Mouse (Mus musculus): ENCODE measurements around the gene Ecm1. TPM values are rescaled to one million over a fixed set of nuclear protein-coding genes. Genes with fewer than 3 reads are reported as not detected.

The Ecm1 gene
- 15.6 and 15.7 TPM in 2 replicates for polyA plus RNA-seq (2012; rRNA removed)

- TF ChIP-seq CTCF (IDR thresholded peaks at IDR 0.05; ENCODE audit: extremely low read depth, insufficient read depth, low read length) (no peak), POLR2A (IDR thresholded peaks at IDR 0.05; ENCODE audit: extremely low read depth, insufficient read depth, low read length) (peak; percentile 69)
- Histone ChIP-seq H3K4me1 (ENCODE audit: control insufficient read depth, insufficient read depth, low read length) (peaks cover 2% of the 10 kb centered on the region; the same call in 1 of the 2 replicates), H3K4me3 (ENCODE audit: insufficient read depth, low read length) (no peak within 1 kb of the TSS), H3K27ac (ENCODE audit: insufficient read depth, low read length) (no peak within 1 kb of the TSS)
These were observed at the start of gene Ecm1 for GRCm38 (mm10) chr3:95739353-95740104. Gene Ecm1 (minus strand): TSS chr3:95739569.

- no peak overlapping the region for H3K27ac ChIP-seq (ENCODE audit: insufficient read depth, low read length)
- no peak overlapping the region for H3K4me3 ChIP-seq (ENCODE audit: insufficient read depth, low read length)
- no peaks in the 10 kb centered on the region for H3K4me1 ChIP-seq (ENCODE audit: control insufficient read depth, insufficient read depth, low read length)
- TF ChIP-seq CTCF (IDR thresholded peaks at IDR 0.05; ENCODE audit: extremely low read depth, insufficient read depth, low read length) = no peak
- TF ChIP-seq POLR2A (IDR thresholded peaks at IDR 0.05; ENCODE audit: extremely low read depth, insufficient read depth, low read length) = no peak
These were observed 46.1 kb upstream of the Ecm1 start for GRCm38 (mm10) chr3:95785501-95785900.

GRCm38 (mm10) chr3:95771985-95772384, 32.6 kb upstream of the Ecm1 start:
- Histone ChIP-seq H3K4me1 (ENCODE audit: control insufficient read depth, insufficient read depth, low read length) (no peaks in the 10 kb centered on the region), H3K27ac (ENCODE audit: insufficient read depth, low read length) (no peak overlapping the region), H3K4me3 (ENCODE audit: insufficient read depth, low read length) (no peak overlapping the region)
- peak; percentile 36 for TF ChIP-seq CTCF (IDR thresholded peaks at IDR 0.05; ENCODE audit: extremely low read depth, insufficient read depth, low read length)
- no peak for TF ChIP-seq POLR2A (IDR thresholded peaks at IDR 0.05; ENCODE audit: extremely low read depth, insufficient read depth, low read length)

GRCm38 (mm10) chr3:95765534-95765933, 26.2 kb upstream of the Ecm1 start:
- H3K4me3 ChIP-seq (ENCODE audit: insufficient read depth, low read length) = no peak overlapping the region
- H3K4me1 ChIP-seq (ENCODE audit: control insufficient read depth, insufficient read depth, low read length) = no peaks in the 10 kb centered on the region
- TF ChIP-seq CTCF (IDR thresholded peaks at IDR 0.05; ENCODE audit: extremely low read depth, insufficient read depth, low read length) = no peak
- TF ChIP-seq POLR2A (IDR thresholded peaks at IDR 0.05; ENCODE audit: extremely low read depth, insufficient read depth, low read length) = no peak
- no peak overlapping the region for H3K27ac ChIP-seq (ENCODE audit: insufficient read depth, low read length)

GRCm38 (mm10) chr3:95763811-95764210, 24.4 kb upstream of the Ecm1 start:
- Histone ChIP-seq H3K4me1 (ENCODE audit: control insufficient read depth, insufficient read depth, low read length) (no peaks in the 10 kb centered on the region), H3K4me3 (ENCODE audit: insufficient read depth, low read length) (no peak overlapping the region), H3K27ac (ENCODE audit: insufficient read depth, low read length) (no peak overlapping the region)
- TF ChIP-seq CTCF (IDR thresholded peaks at IDR 0.05; ENCODE audit: extremely low read depth, insufficient read depth, low read length) = no peak
- no peak for TF ChIP-seq POLR2A (IDR thresholded peaks at IDR 0.05; ENCODE audit: extremely low read depth, insufficient read depth, low read length)

GRCm38 (mm10) chr3:95762961-95763360, 23.6 kb upstream of the Ecm1 start:
- TF ChIP-seq POLR2A (IDR thresholded peaks at IDR 0.05; ENCODE audit: extremely low read depth, insufficient read depth, low read length) (no peak), CTCF (IDR thresholded peaks at IDR 0.05; ENCODE audit: extremely low read depth, insufficient read depth, low read length) (no peak)
- Histone ChIP-seq H3K27ac (ENCODE audit: insufficient read depth, low read length) (no peak overlapping the region), H3K4me3 (ENCODE audit: insufficient read depth, low read length) (no peak overlapping the region), H3K4me1 (ENCODE audit: control insufficient read depth, insufficient read depth, low read length) (no peaks in the 10 kb centered on the region)

GRCm38 (mm10) chr3:95761771-95762170, 22.4 kb upstream of the Ecm1 start:
- TF ChIP-seq POLR2A (IDR thresholded peaks at IDR 0.05; ENCODE audit: extremely low read depth, insufficient read depth, low read length) = no peak
- no peak for TF ChIP-seq CTCF (IDR thresholded peaks at IDR 0.05; ENCODE audit: extremely low read depth, insufficient read depth, low read length)
- Histone ChIP-seq H3K27ac (ENCODE audit: insufficient read depth, low read length) (no peak overlapping the region), H3K4me3 (ENCODE audit: insufficient read depth, low read length) (no peak overlapping the region), H3K4me1 (ENCODE audit: control insufficient read depth, insufficient read depth, low read length) (no peaks in the 10 kb centered on the region)

- TF ChIP-seq POLR2A (IDR thresholded peaks at IDR 0.05; ENCODE audit: extremely low read depth, insufficient read depth, low read length) = no peak
- TF ChIP-seq CTCF (IDR thresholded peaks at IDR 0.05; ENCODE audit: extremely low read depth, insufficient read depth, low read length) = no peak
- Histone ChIP-seq H3K4me1 (ENCODE audit: control insufficient read depth, insufficient read depth, low read length) (no peaks in the 10 kb centered on the region), H3K27ac (ENCODE audit: insufficient read depth, low read length) (no peak overlapping the region), H3K4me3 (ENCODE audit: insufficient read depth, low read length) (no peak overlapping the region)
These were observed 21.3 kb upstream of the Ecm1 start for GRCm38 (mm10) chr3:95760656-95761055.

GRCm38 (mm10) chr3:95760106-95760505, 20.7 kb upstream of the Ecm1 start, which contains the start of gene Tars2:
Gene Tars2 (minus strand): TSS chr3:95760206.
- TF ChIP-seq CTCF (IDR thresholded peaks at IDR 0.05; ENCODE audit: extremely low read depth, insufficient read depth, low read length) (no peak), POLR2A (IDR thresholded peaks at IDR 0.05; ENCODE audit: extremely low read depth, insufficient read depth, low read length) (no peak)
- no peaks in the 10 kb centered on the region for H3K4me1 ChIP-seq (ENCODE audit: control insufficient read depth, insufficient read depth, low read length)
- H3K4me3 ChIP-seq (ENCODE audit: insufficient read depth, low read length) = no peak within 1 kb of the TSS
- H3K27ac ChIP-seq (ENCODE audit: insufficient read depth, low read length) = no peak within 1 kb of the TSS
